Mouse (Mus musculus): ENCODE measurements around the gene Akirin1.

- TF ChIP-seq POLR2A (IDR thresholded peaks at IDR 0.05; ENCODE audit: insufficient read depth, low read depth, low read length), result no peak
- no peak for TF ChIP-seq CTCF (IDR thresholded peaks at IDR 0.05)
Observed at GRCm38 (mm10) chr4:123748726-123749415, 1.3 kb downstream of the Akirin1 start.

Data from heart, adult 2 months (tissue).